Mouse (Mus musculus) T-helper 1 cell (primary cell): ENCODE results near the gene Ube2t.

Source experiments
- in situ Hi-C: fragments of 300-600 bp; cut with MboI, MseI; formaldehyde crosslinking; loops from one replicate; pipeline ENCODE4 v1.15.1; 2025; ENCODE audit warnings: high pct_unique_total_duplicates

Gene Ube2t

GRCm38 (mm10) chr1:134962053-134962803, at the start of gene Ube2t:
TSS of gene Ube2t (plus strand) at chr1:134962565.
- in situ Hi-C loops = no loop called here

GRCm38 (mm10) chr1:134913535-134913934, 48.8 kb upstream of the Ube2t start:
- in situ Hi-C loops = no loop called here

GRCm38 (mm10) chr1:134915421-134915820, 46.9 kb upstream of the Ube2t start:
- in situ Hi-C loops = no loop called here

- in situ Hi-C loops = no loop called here
Measured at GRCm38 (mm10) chr1:134919010-134919409, 43.4 kb upstream of the Ube2t start.

- in situ Hi-C loops = no loop called here
Measured at GRCm38 (mm10) chr1:134932431-134932830, 29.9 kb upstream of the Ube2t start.

GRCm38 (mm10) chr1:134936335-134936734, 26.0 kb upstream of the Ube2t start:
- in situ Hi-C loops = no loop called here

- in situ Hi-C loops = no loop called here
Measured at GRCm38 (mm10) chr1:134938233-134938632, 24.1 kb upstream of the Ube2t start.

- in situ Hi-C loops = no loop called here
Measured at GRCm38 (mm10) chr1:134940863-134941262, 21.5 kb upstream of the Ube2t start.

GRCm38 (mm10) chr1:134942898-134943297, 19.5 kb upstream of the Ube2t start:
- in situ Hi-C loops = no loop called here

GRCm38 (mm10) chr1:134947590-134947989, 14.8 kb upstream of the Ube2t start:
- in situ Hi-C loops = no loop called here

GRCm38 (mm10) chr1:134949946-134950345, 12.4 kb upstream of the Ube2t start:
- in situ Hi-C loops = loop anchor here (10.0 kb wide), 1 partner anchor 1735 kb away; no protein-coding TSS in a partner anchor

- in situ Hi-C loops = loop anchor here (10.0 kb wide), 1 partner anchor 1730 kb away; no protein-coding TSS in a partner anchor
Measured at GRCm38 (mm10) chr1:134955050-134955636, 7.2 kb upstream of the Ube2t start.

- in situ Hi-C loops = loop anchor here (10.0 kb wide), 1 partner anchor 1729 kb away; no protein-coding TSS in a partner anchor
Measured at GRCm38 (mm10) chr1:134955637-134956176, 6.7 kb upstream of the Ube2t start, which contains the start of gene Ppp1r12b. TSS of gene Ppp1r12b (minus strand) at chr1:134955942.

GRCm38 (mm10) chr1:134960634-134961033, 1.7 kb upstream of the Ube2t start:
- in situ Hi-C loops = no loop called here

GRCm38 (mm10) chr1:134962821-134963220, 456 bp downstream of the Ube2t start:
- in situ Hi-C loops = no loop called here

- in situ Hi-C loops = no loop called here
Measured at GRCm38 (mm10) chr1:134965430-134965829, 3.1 kb downstream of the Ube2t start.

GRCm38 (mm10) chr1:134972920-134973319, 10.6 kb downstream of the Ube2t start:
- in situ Hi-C loops = no loop called here

GRCm38 (mm10) chr1:134987173-134987961, 25.0 kb downstream of the Ube2t start:
- in situ Hi-C loops = loop anchor here (5.0 kb wide), 1 partner anchor 120 kb away; the partner anchor contains the start of gene Lgr6

GRCm38 (mm10) chr1:134987962-134988341, 25.6 kb downstream of the Ube2t start:
- in situ Hi-C loops = loop anchor here (5.0 kb wide), 1 partner anchor 119 kb away; the partner anchor contains the start of gene Lgr6

GRCm38 (mm10) chr1:134989372-134989771, 27.0 kb downstream of the Ube2t start:
- in situ Hi-C loops = loop anchor here (5.0 kb wide), 1 partner anchor 118 kb away; the partner anchor contains the start of gene Lgr6

GRCm38 (mm10) chr1:134992046-134992645, 29.8 kb downstream of the Ube2t start:
- in situ Hi-C loops = no loop called here
